Mouse (Mus musculus): ENCODE measurements at regions not wholly inside any gene's neighbourhood (a gene's known extent, or its start where the extent isn't known, plus 50 kb on each side); places are given as distances from the start of the nearest gene placed in this dataset.
A peak's percentile ranks its signal among the peaks of the same experiment; 100 is the strongest.

GRCm38 (mm10) chr2:56714568-56714967, 409.2 kb downstream of the Nr4a2 start:
- no peak for DNase-seq

GRCm38 (mm10) chr2:56683574-56683973, 440.2 kb downstream of the Nr4a2 start:
- peak; percentile 7 to 13 for DNase-seq

- DNase-seq, result no peak
Observed at GRCm38 (mm10) chr2:56673861-56674260, 449.9 kb downstream of the Nr4a2 start.

- DNase-seq, result no peak
Observed at GRCm38 (mm10) chr2:56672711-56673110, 451.1 kb downstream of the Nr4a2 start.

- DNase-seq, result no peak
Observed at GRCm38 (mm10) chr2:56662306-56662956, 461.4 kb downstream of the Nr4a2 start.
